Mouse (Mus musculus) urinary bladder, postnatal 25 days (tissue): ENCODE measurements around the gene Mvk.
A peak's percentile ranks its signal among the peaks of the same experiment; 100 is the strongest.

Experiments
- DNase-seq: peaks from one replicate; pipeline ENCODE4 v3.0.0; 2022; ENCODE audit warnings: low spot score

Gene Mvk

DNA sequence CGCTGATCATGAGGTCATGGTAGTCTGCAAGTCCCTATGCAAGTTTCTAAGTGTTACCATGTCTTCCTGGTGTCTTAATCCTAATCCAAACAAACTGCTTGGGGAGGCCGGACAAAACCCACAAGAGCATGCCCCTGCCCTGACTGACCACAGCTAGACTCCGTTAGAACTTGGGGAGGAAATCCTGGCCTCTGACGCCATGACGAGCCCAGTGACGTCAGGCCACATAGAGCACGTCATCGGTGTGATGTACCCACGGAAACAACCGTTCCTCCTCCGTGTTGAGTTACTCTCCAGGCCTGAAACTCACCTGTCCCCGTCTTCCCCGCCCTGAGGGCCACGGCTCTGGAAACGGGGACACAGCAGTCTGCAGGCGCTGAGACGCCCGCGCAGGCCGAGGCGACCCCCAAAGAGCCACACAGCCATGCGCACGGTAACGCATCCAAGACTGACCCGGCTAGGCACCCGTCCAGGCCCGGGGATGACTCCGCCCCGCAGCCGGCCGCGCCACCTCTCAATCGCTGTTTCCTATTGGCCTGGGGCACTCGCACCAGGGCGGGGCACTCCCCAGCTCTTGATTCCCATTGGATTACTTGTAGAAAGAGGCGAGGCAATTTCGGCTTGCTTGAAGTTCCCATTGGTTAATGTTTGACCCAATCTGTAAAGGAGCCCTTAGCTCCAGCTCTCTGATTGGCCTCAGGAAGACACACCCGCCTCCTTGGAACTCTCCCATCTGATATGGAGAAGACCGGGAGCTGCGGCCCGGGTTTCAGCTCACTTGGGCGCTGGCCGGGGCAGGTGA lies at the start of gene Mvk, which contains the start of gene Mmab:
Gene Mvk (plus strand): TSS at position 704 of the 802 bp plus-strand sequence.
Gene Mmab (minus strand): TSS at position 495 of the 802 bp plus-strand sequence.
- peak; percentile 96 for DNase-seq

DNA sequence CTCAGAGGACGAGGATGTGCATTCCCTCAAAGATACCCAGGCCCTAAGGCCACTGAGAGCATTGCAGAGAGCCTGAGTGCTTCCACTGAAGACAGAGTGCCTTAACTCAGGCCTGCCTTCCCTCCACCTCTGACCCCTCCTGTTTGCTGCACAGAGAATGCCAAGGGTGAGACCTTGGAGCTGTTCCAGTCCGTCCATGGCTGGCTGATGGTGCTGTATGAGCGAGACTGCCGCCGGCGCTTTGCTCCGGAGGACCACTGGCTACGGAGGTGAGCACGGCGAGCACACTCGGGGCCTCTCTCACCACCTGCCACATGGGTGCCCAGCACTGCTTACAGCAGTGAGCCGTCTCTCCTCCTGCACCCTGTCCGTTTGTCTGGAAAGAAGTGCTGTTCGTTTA lies 37.5 kb upstream of the Mvk start:
- DNase-seq = no peak

DNA sequence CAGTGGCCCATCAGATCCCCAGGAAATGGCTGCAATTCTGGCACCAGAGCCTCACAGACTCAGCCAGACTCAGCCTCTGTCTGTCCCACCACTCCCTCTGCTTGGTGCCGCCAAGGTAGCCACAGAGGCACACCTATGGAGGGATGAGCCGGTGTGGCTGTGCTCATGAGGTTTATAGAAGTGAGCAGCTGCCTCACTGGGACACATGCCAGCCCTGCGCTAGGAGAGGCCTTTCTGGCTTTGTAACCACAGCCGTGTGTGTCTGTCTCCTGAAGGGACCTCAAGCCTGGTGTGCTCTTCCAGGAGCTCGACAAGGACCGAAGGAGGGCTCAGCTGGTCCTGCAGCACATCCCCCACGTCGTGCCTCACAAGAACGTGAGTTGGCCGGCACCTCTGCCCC lies 36.8 kb upstream of the Mvk start:
- DNase-seq = no peak

DNA sequence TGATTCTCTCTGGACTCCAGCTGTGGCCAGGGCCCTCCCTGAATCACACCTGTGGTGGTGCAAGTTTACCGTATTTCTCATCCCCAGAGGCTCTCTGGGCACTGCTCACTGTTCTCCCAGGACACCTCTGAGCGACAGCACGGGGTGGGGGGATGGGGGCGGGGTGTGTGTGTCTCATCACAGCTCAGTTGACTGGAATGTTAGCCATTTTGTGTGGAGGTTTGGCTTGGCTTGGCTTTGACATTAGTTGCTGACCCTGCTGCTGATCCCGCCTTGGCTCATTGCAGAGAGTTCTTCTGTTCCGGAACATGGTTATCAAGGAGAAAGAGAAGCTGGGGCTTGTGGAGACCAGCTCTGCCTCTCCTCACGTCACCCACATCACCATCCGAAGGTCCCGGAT lies 36.3 kb upstream of the Mvk start:
- DNase-seq = no peak

DNA sequence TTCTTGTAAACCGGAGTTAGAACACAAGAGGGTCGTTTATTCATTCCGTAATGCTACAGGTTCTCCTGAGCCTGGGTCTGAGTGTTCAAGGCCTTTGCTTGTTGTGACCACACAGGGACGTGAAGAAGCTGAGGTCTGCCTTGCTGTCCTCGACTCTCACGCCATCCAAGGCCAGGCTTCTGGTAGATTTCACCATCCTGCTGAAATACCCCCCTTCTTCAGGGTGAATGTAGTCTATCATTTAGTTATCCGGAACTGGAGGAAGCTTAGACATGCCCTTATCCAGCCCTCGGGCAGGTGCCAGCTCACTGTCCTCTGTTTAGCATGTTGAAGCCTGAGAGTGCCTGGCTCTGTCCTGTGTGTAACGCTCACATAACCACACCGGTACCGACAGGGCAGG lies 35.2 kb upstream of the Mvk start:
- DNase-seq = no peak

DNA sequence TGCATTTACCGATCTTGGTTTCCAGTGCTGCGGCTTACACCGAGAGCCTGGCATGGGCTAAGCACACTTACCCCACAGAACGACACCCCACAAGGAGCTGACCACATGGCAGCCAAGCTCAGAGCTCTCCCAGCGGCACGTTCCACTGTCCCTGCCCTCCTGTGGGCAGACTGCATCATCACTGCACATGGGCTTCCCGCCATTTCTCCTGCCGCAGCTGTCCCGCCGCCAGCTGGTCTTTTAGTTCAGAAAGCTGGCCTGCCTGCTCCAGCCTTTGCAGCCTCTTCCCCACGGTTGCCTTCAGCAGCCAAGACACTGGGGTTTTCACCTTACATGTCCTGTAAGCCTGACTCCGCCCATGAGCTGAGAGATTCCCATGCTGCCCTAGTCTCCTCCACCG lies 33.6 kb upstream of the Mvk start:
- DNase-seq = no peak

DNA sequence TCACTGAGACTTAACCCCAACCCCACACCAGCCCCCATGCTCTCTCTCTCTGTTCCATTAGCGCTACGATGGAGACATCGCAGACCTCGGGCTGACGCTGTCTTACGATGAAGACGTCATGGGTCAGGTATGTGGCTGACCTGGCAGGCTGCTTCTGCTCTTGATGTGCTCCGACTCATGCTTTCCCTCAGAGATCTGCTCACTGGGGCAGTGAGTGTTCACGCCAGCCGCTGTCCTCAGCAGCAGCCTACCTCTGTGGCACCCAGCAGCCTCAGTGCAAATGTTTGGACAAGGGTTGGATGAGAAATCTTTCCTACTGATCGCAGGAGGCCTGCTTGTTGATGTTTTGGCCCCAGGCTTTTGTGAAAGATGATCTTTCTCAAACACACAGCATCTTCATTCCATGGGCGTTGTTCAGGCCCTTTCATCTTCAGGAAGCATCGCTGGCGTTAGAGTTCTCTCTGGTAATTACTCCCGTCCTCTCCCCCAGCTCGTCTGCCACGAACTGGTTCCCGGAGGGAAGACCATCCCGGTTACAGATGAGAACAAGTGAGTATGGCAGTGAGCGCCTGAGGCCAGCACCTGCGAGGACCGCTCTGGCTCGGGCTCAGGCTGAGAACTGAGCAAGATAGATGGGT lies 31.6 kb upstream of the Mvk start:
- no peak for DNase-seq

DNA sequence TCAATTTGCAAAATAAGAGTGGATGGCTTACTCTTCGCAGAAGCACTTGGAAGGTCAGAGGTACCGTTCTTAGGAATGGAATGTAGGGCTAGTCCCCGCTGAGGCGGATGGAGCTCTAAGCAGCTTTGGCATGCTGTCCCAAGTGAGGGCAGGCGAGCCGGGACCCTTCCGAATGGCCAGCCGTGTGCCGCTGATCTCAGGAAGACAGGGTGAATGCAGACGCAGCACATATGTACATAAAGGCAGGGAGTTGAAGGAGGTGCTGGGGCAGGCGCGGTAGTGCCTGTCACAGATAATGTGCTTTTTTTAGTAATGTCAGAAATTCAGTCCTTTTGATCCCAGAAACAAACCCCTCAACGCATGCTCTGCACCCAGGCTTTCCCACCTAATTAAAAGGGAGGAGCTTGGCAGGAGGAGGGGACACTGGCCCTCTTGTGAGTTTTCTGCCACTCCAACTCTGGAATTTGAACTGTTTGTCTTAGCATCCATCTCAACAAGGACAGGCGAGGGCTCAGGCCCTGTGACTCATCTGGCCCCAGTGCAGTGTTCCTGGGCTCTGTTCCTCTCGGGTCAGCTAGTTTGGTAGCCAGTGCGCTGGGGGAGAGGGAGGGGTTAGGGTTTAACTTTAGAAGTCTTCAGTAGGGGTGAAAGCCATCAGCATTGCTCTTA lies 30.9 kb upstream of the Mvk start:
- DNase-seq = no peak

DNA sequence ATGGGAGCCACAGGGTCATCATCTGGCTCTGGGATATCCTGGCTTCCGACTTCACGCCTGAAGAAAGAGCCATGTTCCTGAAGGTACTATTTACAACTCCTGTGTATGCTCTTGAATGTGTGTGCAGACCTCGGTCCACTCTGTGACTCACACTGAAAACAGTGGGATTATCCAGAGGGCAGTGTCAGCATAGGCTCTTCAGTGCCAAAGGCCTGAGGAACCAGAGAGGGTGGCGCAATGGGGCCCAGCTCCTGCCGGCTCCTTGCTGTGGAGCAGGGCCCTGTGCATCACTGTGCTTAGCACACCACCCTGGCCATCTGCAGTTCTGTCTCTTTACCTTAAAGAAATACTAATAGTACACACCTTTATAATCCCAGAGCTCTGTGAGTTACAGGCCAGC lies 28.5 kb upstream of the Mvk start:
- no peak for DNase-seq

DNA sequence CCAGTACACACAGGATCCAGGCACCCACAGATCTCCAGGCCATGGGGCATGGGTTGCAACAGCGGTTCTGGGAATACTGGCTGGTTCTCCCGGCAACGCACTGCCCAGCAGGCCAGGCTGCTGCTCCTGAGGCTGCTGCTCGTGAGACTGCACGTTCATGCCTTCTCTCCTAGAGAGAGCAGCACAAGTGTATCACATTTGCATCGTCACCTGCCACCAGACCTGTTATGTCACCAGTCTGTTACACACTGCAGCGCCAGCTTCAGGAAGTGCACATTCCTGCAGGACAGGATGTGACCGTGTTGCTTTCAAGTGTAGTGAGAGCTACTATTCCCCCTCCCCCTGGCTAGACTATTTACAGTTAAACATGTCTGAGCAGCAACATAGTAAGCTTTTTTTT lies 27.2 kb upstream of the Mvk start:
- no peak for DNase-seq

DNA sequence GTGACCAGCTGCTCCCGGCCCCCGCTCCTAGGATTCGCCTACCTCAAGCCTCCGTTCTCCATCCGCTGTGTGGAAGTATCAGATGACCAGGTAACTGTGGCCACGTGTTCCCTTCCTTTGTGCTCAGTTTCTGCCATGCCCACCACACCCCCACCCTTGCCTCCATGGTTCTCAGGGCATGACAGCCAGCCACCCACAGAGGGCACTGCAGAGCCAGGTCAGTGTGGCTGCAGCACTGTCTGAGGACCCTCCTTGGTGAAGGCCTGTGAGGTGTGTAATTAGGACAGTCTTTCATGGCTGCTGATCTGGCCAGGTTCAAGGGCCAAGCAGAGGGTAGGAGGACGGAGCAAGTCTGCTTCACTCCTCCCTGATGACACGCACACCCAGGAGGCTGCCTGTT lies 25.5 kb upstream of the Mvk start:
- DNase-seq = no peak

DNA sequence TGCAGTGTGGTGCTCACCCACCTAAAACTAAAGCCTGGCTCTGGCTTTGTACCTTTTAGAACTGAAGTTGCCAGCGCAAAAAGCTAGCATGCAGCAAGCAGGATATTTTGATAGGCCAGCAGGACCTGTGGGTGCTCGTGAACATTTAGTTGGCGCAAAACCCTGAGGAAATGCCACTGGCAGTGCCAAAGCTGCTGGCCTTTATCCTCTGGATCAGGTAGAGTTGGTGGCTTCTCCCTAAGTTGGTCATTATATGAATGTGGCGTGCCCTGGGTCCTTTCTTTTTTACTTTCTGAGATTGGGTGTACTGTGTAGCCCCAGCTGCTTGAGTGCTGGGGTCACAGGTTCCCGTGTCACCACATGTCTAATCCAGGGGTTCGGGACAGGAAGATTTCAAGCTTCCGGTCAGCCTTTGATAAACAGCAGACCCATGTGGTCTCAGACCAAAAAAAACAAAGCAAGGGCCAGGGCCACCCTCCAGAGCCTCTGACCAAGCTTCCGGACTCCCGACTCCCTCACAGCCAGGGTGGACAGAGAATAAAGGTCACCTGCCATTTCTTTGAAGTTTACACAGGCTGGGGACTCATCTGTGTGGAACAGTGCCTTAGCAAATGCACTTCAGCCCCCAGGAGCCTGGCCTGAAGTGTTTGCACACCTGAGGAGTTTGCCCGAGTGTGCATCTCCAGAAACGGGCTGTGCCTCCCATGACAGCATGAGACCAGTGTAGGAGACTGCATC lies 22.3 kb upstream of the Mvk start:
- no peak for DNase-seq

DNA sequence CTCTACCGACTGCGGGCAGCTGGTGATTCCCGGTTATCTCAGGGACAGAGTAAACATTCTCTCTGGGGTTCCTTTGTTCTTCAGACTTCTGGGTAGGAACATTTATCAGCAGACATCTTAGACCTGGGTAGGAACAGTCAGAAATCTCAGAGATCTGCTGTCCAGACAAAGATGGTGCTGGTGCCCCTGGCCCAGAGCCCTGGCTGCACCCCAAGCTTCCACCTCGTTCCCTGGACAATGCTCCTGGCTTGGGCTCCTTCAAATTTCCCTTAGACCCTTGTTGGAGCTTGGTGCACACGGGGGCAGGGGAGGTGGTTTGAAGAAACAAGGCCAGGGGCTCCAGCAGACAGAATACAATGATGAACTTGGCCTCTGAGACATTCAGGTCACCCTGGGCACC lies 21.5 kb upstream of the Mvk start:
- no peak for DNase-seq

DNA sequence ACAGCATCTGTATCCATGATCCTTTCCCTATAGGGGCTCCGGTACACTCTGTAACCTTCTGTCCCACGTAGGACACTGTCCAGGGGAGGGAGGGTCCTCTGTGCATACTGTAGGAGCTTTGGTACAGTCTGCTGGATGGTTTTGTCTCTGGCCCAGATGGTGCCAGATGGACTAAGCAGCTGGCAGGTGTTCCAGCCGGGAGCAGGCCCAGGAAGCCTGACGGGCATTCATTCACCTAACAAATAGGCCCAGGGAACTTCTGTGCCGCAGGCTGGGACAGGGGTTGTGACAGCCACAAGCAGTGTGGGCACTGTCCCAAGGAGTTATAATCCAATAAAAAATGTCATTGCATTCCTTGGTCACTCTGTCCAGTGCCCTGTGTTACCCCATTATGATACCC lies 20.1 kb upstream of the Mvk start:
- DNase-seq = no peak

DNA sequence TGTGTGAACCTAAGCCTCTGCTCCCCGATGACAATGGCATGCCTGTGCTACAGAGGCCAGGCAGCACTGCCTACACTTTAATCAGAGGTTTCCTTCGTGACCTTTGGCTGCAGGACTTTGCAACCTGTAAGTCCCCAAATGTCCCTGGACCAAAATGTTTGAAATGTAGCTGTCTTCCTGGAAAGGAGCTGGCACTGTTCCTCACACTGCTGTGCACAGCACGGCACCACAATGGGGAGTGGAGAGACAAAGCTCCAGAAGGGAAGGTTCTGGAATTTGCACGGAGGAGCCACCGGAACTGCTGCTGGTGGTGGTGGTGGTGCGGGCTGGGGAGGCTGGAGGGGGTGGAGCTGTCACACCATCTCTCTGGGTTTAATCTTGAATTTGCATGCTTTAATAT lies 17.3 kb upstream of the Mvk start:
- no peak for DNase-seq

DNA sequence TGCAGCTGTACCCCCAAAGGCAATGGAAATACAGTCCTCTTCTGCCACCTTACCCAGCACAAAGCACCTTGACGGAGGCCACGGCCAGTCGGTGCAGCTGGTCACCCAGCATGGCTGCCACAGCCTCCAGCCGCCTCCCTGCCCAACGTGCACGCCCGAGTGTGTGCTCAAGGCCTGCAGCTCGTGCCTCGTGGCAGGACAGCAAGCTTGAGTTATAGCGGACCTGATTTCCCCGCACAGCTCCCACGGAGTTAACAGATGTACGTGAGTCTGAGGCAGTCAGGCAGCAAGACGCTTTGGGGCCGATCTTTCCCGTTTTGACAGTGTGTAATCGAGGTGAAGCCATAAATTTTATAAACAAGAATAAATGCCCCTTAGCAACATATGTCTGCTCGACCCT lies 15.4 kb upstream of the Mvk start:
- no peak for DNase-seq

DNA sequence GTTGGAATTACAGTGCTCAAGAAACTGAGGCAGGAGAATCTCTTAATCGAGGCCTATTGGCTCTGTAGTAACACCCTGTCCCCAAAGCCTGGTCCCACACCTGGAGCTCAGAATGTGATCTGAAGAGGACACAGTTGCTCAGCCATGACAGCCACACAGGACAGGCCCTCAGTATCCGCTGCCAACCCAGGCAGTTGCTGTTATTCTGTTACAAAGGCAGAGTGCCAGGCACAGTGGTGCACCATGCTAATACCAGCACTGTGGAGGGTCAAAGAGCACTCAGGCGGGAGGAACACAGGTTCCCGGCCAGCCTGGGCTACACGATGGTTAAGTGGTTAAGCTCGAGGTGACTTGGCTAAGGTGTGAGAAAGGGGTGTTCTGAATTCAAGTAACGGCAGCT lies 14.3 kb upstream of the Mvk start:
- no peak for DNase-seq

DNA sequence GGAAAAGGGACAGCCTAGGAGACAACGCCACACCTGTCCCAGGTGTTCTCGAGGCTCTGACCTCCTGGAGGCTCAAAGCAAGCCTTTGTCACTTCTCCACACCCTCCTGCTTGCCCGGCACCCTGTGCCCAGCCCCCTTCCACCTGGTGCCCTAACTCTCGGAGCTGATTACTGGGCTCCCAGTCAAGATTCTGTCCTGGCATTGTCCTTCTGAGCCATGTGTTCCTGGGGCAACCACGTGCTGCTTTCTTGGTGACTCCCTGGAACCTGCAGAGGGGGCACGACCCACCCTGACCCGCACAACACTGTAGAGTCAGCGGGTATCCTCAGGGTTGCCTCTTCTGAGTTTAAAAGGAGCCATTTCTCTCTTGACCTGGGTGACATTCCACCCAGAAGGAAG lies 9.7 kb upstream of the Mvk start:
- DNase-seq = no peak

DNA sequence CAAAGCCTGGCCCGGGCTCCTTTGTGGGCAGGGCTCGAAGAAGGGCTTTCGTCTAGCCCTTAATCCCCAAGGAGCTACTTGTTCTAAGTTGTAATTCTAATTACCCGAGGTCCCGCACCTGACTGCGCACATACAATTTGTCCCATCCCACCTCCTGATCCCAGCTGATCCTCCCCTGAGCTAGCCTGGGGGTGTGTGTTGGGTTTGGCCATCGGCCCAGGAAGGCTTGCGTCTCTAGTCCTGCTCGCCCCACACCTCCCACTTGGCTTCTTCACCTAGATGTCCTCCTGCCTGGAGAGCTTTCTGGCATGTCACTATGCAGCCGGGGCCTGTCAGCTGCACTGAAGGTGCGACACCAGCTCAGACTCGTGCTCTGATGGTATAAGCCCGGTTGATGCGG lies 8.5 kb upstream of the Mvk start:
- no peak for DNase-seq

DNA sequence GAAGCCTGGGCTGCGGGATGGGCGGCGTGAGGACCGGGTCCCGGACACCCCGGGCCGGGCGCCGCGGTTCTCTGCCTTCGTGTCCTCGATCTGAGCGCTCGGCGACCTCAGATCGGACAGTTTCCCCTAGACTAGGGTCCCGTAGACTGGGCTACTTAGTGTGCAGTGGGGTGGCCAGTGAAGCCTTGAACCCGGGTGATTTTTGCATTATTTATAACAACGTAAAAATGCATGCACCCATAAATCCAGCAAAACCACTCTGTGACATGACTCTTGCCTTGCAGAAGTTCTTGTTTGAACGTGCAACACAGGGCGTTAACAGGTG lies 261 bp downstream of the Mvk start:
- DNase-seq = no peak

DNA sequence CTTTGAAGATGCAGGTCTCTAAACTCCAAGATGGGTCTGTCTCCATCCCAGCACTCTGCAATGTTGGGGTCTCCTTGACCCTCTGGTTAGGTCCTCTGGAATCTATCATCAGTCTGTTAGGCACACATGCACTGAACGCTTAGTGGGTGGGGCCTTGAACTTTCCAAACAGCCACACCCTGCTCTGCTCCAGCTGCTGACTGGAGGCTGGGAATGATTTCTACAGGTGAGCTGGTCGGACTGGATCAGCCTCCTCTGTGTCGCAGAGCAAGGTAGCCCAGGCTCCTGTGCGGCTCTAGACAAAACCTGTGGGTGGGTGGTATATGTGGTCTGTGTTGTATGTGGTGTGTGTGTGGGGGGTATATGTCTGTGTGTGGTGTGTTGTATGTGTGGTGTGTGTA lies 4.9 kb downstream of the Mvk start:
- DNase-seq = no peak

DNA sequence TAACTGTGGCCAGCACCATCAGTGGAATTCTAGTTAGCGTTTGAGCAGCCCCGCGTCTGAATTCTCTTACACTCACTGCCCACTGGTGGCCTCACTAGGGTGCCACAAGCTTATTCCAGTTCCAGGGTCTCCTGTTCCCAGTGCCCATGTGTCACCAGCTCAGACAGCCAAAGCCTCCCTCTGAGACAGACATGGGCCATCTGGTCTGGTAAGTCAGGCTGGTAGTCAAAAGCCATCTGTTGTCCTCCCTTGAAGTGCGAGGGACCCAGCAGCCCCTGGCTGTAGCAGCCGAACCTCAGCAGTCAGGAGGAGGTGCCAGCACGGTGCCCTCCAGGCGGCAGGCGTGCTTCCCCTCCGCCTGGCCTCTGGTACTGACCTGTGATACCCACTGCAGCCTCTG lies 12.2 kb downstream of the Mvk start:
- no peak for DNase-seq
